Mouse (Mus musculus) embryonic fibroblast, embryonic 13.5 days (primary cell): Measurements from ENCODE around the gene Hyls1. TPM values are rescaled to one million over a fixed set of nuclear protein-coding genes. Genes with fewer than 3 reads are reported as not detected.

Source experiments
- H3K27ac ChIP-seq: 2 replicates; pipeline ENCODE4 v1.5.1; 2012; ENCODE audit warnings: low read length, control low read depth, inconsistent platforms; ENCODE audit not compliant: insufficient read depth
- H3K4me1 ChIP-seq: 2 replicates; pipeline ENCODE4 v1.6.1; 2011; ENCODE audit warnings: low read length; ENCODE audit not compliant: control insufficient read depth, insufficient read depth
- H3K4me3 ChIP-seq: 2 replicates; pipeline ENCODE4 v1.5.1; 2011; ENCODE audit warnings: mild to moderate bottlenecking, control low read depth, low read length; ENCODE audit not compliant: insufficient read depth
- CTCF ChIP-seq: IDR thresholded peaks from 2 replicates; pipeline ENCODE4 v1.5.1; 2011; ENCODE audit warnings: mild to moderate bottlenecking, control low read depth, low read length, moderate library complexity, borderline replicate concordance; ENCODE audit not compliant: insufficient read depth
- POLR2A ChIP-seq: IDR thresholded peaks from 2 replicates; pipeline ENCODE4 v1.6.1; 2011; ENCODE audit warnings: low read depth, mild to moderate bottlenecking, control low read depth, low read length, moderate library complexity
- polyA plus RNA-seq: library from polyadenylated mRNA; stranded (reverse); fragments of >200 nt; gene quantifications from 2 replicates; pipeline ENCODE4 v1.2.4, GENCODE M21; 2011; ENCODE audit warnings: low read depth; ENCODE audit not compliant: missing spikeins, insufficient read length

Hyls1 gene
- polyA plus RNA-seq, 1 experiment = 12.9 TPM

DNA sequence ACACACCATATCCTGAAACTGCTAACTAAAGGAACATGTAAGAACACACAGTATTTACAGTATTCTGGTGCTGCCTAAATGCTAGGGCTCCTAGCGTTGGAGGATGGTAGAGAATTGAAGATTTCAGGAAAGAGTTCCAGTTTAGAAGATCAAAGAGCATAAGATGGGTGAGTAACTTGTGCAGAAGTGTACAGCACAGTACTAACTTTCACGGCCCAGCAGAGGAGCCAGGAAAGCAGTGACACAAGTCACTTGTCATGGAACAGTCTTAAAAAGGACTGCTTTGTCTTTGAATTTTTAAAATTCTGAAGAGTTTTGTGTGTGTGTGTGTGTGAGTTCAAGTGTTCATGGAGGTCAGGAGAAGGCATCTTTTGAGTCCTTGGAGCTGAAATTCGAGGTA, 2.2 kb downstream of the Hyls1 start:
- no peak for TF ChIP-seq POLR2A
- no peak for TF ChIP-seq CTCF
- H3K4me3 ChIP-seq = no peak overlapping the region
- H3K4me1 ChIP-seq = no peaks in the 10 kb centered on the region; the same call in 1 of the 2 replicates
- H3K27ac ChIP-seq = no peak overlapping the region

DNA sequence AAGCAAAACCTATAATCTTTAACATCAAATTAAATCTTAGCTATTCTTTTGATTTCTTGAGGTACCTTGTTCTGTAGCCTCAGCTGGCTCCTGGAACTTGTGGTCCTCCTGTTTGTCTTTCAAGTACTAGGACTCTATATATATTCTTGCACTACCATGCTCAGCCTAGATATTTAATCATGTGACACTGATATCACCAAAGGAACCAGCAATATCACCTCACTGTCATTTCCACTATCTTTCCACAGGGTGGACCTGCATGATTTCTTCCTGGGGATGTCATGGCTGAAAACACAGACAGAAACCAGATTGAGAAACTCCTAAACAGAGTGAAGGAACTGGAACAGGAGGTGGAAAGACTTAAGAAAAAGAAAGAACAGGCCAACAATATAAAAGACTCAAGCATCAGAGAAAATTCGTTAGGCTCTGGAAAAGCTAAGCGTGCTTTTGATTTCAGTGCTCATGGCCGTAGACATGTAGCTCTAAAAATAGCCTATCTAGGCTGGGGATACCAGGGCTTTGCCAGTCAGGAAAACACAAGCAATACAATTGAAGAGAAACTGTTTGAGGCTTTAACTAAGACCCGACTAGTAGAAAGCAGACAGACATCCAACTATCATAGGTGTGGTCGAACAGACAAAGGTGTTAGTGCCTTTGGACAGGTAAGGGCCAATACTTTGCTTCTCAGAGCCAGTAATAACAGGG, 5.5 kb downstream of the Hyls1 start:
- Histone ChIP-seq H3K4me1 (no peaks in the 10 kb centered on the region; the same call in 1 of the 2 replicates), H3K4me3 (no peak overlapping the region), H3K27ac (no peak overlapping the region)
- TF ChIP-seq POLR2A (no peak), CTCF (no peak)

DNA sequence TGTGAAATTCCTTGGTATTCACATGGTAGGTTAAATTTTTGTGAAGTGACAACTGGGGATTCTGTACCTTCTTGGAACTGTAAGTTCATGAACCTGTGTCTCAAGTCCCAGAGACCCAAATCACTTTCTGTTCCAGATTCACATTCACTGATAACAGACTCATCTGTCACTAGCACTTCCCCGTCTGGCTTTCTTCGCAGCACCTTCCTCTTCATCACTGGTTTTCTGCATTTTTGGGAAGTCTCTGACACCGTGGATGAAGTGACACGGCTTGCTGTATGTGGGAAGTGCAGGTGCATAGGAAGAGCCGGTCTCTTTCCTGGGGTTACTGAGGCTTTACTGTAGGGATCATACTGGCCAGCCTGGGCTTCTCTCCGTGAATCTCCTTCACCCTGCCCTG, 8.6 kb downstream of the Hyls1 start:
- Histone ChIP-seq H3K4me3 (no peak overlapping the region), H3K4me1 (no peaks in the 10 kb centered on the region)

DNA sequence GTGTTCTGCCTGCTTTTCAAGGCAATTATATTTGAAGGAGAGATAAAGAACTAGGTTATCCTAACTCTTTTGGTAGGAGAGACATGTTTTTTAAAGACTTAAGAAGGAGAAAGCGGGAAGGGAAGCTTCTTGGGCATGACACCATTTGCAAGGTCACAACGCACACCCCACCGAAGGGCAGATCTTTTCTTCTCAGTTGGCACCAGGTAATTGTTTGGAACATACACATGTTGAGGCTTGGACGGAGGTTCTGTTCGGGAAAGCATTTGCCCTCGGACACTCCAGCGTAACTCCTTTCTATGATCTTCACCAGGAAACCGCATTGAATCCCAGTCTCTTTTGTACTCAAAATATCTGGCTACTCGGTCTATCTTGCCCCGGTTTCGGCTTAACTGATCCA, 9.1 kb downstream of the Hyls1 start:
- Histone ChIP-seq H3K27ac (no peak overlapping the region), H3K4me3 (no peak overlapping the region), H3K4me1 (no peaks in the 10 kb centered on the region)
- TF ChIP-seq CTCF (no peak), POLR2A (no peak)

More for the DNA sequence above, 8.6 kb downstream of the Hyls1 start:
- no peak for TF ChIP-seq CTCF
- no peak for TF ChIP-seq POLR2A
- H3K27ac ChIP-seq = no peak overlapping the region

DNA sequence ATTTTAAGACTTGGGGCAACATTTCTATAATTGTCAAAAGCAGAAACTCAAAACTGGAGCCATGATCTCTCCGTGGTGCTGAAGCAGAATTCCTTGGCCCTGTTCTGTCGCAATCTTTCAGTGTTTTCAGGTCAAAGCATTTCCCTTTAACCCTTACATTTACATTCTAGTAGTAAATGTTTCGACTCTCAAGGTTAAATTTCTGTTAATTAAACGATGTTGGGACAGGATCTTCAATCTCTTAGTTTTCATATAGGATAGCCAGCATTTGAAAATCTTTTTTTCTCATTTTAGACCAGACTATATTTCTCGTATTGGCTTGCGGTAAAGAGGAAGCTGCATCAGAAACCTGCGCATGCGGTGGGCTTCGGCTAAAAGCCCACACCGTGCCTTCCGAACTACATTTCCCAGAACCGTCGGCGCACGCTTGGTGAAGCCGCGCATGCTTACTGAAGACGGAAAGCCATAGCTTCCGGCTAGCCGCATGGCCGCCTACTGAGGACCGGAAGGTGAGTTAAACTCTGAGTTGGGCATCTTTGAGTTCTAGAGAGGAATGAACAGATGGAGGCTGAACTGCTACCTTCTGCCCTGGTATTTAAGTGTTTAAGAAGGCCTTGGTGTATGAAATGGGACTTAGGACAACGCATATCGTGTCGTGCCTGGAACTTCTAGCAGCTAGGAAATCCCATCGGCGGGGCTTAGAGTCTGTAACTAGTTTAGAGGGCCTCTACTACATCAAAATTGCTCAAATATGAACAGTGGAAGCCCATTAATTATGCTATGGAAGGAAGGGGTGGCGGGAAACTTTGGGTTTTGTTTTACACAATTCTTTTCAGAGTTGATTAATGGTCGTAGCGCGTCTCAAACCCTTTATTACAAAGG, 10.9 kb downstream of the Hyls1 start:
- H3K27ac ChIP-seq = peak overlapping the region; percentile 39; the same call in 1 of the 2 replicates
- peak; percentile 84 for TF ChIP-seq POLR2A
- TF ChIP-seq CTCF = no peak
- no peaks in the 10 kb centered on the region for H3K4me1 ChIP-seq
- H3K4me3 ChIP-seq = peak overlapping the region; percentile 92

DNA sequence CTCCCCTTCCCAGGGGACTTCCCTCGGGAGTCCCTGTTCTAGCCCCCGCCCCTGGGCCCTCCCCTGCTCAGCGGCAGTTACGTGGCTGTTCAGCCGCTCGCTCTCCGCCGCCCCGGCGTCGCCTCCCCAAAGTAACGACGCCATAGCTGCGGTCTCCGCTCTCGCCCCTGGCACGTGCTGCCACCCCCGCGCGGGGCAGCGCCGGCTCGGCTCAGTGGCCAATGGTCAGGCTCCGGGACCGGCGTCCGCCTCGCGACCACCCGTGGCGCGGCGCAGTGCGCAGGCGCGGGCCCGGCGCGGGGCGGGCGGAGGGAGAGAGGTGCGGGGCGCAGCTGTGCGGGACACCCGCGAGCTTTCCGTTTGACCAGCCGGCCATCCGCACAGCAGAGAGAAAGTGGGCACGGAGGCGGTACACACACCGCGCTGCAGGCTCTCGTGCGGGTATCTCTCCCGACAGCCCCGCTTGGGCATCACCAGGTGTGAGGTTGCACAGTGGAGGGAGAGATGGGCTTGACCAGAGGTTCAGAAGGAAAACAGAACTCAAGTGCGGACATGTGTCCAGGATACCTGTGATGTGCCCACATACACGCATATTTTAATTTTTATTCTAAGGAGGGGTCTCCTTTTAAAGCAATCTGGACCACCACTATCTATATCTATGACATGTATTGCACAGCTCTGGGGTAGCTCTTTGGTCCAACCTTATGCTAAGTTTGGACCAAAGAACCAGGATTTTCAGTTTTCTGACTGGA, 11.8 kb downstream of the Hyls1 start, which contains the start of the genes Ddx25 and Pus3:
Ddx25 (minus strand) TSS at position 272 of the 752 bp plus-strand sequence.
Pus3 (plus strand) TSS at position 339 of the 752 bp plus-strand sequence.
- Histone ChIP-seq H3K4me3 (peak within 1 kb of the TSS; percentile 92), H3K4me1 (no peaks in the 10 kb centered on the region), H3K27ac (peak within 1 kb of the TSS; percentile 39; the same call in 1 of the 2 replicates)
- no peak for TF ChIP-seq POLR2A
- TF ChIP-seq CTCF = no peak

DNA sequence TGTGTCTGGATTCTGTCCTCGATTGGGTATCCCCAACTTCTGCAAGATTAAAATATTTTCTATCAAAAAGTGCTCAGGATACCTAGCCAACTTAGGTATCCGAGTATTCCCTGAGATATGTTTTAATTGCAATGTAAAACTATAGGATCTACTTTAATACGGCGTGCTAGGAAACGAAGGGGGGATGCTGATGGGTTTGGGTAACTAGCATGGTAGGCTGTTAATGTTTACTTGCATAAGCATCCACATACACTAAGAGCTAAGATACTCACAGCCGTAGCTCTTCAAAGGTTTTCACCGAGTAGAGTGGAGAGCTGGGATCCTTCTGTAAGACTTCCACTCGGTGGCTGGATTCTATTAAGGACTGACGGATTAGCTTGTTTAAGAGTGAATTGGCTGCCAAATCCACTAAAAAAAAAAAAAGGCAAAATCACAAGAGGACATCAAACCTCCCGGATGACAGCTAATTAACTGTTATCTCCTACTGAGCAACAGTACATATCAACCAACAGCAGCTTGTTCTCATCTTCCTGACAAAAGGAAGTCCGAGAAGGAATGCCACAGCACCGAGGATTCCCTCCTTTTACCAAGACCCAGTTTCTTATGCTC, 13.6 kb downstream of the Hyls1 start:
- H3K4me1 ChIP-seq = no peaks in the 10 kb centered on the region
- no peak overlapping the region for H3K27ac ChIP-seq
- no peak for TF ChIP-seq POLR2A
- TF ChIP-seq CTCF = no peak
- no peak overlapping the region for H3K4me3 ChIP-seq

DNA sequence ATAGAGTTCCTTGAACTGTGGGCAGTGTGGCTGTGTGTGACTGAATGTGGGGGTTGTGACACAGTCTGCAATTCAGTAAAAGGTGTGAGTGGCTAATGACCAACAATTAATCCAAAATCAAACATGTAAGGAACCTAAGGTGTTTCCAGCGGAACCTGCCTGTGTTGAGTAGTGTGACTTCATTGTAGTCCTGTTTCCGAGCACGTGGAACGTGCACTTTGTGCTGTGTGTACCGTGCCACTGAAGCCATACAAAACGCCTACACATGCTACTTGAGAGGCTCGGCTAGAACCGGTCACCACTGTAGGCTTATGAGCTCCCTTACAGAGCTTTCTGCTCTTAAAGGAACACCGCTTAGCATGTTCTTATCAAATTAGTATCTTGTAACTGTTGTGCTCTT, 21.7 kb downstream of the Hyls1 start:
- no peak overlapping the region for H3K27ac ChIP-seq
- TF ChIP-seq CTCF (no peak), POLR2A (no peak)
- H3K4me3 ChIP-seq = no peak overlapping the region
- H3K4me1 ChIP-seq = no peaks in the 10 kb centered on the region

DNA sequence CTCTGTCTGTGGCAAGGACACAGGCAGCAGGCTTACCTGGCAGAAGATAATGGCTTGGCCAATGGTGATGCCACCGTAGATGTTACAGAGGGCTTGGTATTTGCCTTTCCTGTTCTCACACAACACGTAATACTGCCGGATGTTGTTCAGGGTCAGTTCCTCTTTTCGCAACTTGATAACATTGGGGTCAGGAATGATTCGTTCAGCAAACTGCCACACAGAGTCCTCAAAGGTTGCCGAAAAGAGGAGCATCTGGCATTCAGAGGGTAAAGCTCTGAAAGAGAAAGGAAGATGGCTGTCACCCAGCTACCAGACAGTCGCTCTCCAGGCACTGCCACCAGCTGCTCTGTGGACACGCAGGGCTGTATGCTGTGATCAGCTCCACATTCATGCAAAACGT, 23.5 kb downstream of the Hyls1 start:
- Histone ChIP-seq H3K27ac (no peak overlapping the region), H3K4me3 (no peak overlapping the region), H3K4me1 (no peaks in the 10 kb centered on the region)
- TF ChIP-seq CTCF (no peak), POLR2A (no peak)
